Mouse (Mus musculus): ENCODE results near the gene Serpinb2.

DNA sequence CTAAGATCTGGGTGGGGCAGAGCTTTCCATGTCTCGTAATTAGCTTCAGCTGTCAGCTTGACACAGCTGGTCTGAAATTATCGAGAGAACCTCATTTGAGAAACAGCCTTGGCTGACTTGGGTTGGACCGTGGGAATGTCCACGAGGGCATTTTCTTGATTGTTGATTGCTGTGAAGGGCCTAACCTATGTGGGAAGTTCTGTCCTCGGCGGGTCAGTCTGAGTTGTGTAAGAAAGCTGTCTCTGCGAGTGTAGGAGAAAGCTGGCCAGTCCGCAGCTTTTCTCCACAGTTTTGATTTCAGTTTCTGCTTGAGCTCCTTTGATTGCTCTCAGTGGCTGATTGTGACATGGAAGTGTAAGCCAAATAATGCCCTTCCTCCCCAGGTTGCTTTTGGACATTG, 21.6 kb upstream of the Serpinb2 start:
- TF ChIP-seq CTCF (IDR thresholded peaks at IDR 0.05; ENCODE audit: low read depth) = no peak
- TF ChIP-seq EP300 (IDR thresholded peaks at IDR 0.05; ENCODE audit: low read depth) = no peak

Measured in liver, postnatal 0 days (tissue).